Mouse (Mus musculus): ENCODE data around the gene Rpl6. TPM values are rescaled to one million over a fixed set of nuclear protein-coding genes. Genes with fewer than 3 reads are reported as not detected.
"Not testable (repeated sequence)": the region's sequence is repeated elsewhere in the genome, so short reads cannot be mapped to it uniquely, and the experiment has no call there.

The Rpl6 gene
- polyA plus RNA-seq, 1 experiment from 2014 or later = 505 TPM

DNA sequence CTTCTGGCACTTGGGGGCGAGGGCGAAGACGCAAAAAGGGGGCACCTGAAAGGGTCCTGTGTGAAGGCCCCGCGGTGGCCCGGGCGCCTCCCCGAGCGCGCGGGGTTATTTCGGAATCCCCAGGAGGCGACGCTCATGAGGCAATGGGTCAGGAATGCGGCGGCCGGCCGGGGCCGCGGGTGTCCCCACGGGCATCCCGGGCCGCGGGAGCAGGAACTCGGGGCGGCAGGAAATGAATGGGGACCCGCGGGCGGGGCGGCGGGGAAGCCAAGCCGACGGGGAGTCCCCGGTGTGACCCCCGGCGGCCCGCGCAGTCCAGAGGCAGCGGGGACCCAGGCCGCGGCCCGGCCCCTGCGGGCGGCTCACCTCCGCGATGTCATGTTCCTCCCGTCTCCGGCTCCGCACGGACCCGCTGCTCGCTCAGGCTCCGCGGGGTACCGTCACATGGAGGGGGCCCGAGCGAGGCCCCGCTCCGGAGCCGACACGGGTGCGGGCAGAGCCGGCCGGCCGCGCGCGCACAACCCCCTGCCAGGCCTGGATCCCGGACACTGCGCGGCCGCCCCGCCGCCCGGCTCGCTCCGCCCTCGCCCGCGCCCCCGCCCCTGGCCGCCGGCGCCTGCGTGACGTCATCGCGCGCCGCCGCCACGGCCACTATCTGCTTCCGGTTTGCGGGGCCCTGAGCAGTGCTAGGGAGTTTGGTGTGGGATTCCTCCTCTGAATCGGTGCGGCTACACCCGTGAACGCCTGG lies 13.3 kb upstream of the Rpl6 start, which contains the start of gene Ptpn11:
Ptpn11 (minus strand) TSS at position 562 of the 748 bp plus-strand sequence.
- Histone ChIP-seq H3K36me3 (ENCODE audit: control insufficient read depth, insufficient read depth, low read length) (no peaks in the 10 kb centered on the region), H3K4me2 (ENCODE audit: low read length) (peak within 1 kb of the TSS; percentile 84), H3K9me3 (replicated peaks; ENCODE audit: control insufficient read depth, low read length) (no peaks in the 10 kb centered on the region), H3K4me1 (ENCODE audit: control insufficient read depth, insufficient read depth, low read length) (peaks cover 11% of the 10 kb centered on the region), H3K9ac (ENCODE audit: low read length) (peak within 1 kb of the TSS; percentile 91), H3K27me3 (replicated peaks; ENCODE audit: control insufficient read depth, insufficient read depth, low read length) (no peaks in the 10 kb centered on the region), H3K27ac (ENCODE audit: low read depth, low read length) (peak within 1 kb of the TSS; percentile 71), H3K4me3 (ENCODE audit: low read depth, low read length) (peak within 1 kb of the TSS; percentile 93)
- 1% methylated on average over 68 of the region's 98 CpGs for WGBS
- ATAC-seq = peak; percentile 97
- DNase-seq (ENCODE audit: low spot score) = peak; percentile 85

DNA sequence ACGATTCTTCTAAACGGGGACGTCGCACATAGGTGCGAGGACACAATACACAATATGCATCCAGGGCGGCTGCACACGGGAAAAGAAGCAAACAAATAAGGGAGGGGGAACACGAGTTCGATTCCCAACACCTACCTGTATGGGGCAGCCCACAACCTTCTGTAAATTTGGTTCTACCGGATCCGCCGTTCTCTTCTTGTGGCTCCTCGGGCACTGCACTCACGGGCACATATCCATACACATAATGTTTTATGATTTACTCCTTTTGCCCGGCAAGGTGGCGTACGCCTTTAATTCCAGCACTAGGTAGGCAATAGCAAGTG lies 12.7 kb upstream of the Rpl6 start:
- Histone ChIP-seq H3K4me3 (ENCODE audit: low read depth, low read length) (peak overlapping the region; percentile 93), H3K27ac (ENCODE audit: low read depth, low read length) (peak overlapping the region; percentile 71), H3K9me3 (replicated peaks; ENCODE audit: control insufficient read depth, low read length) (no peaks in the 10 kb centered on the region), H3K4me1 (ENCODE audit: control insufficient read depth, insufficient read depth, low read length) (peaks cover 11% of the 10 kb centered on the region), H3K4me2 (ENCODE audit: low read length) (peak overlapping the region; percentile 84), H3K36me3 (ENCODE audit: control insufficient read depth, insufficient read depth, low read length) (no peaks in the 10 kb centered on the region), H3K27me3 (replicated peaks; ENCODE audit: control insufficient read depth, insufficient read depth, low read length) (no peaks in the 10 kb centered on the region), H3K9ac (ENCODE audit: low read length) (peak overlapping the region; percentile 91)
- ATAC-seq = peak; percentile 63
- no peak for DNase-seq (ENCODE audit: low spot score)
- WGBS = 11% methylated on average over 17 of the region's 17 CpGs

DNA sequence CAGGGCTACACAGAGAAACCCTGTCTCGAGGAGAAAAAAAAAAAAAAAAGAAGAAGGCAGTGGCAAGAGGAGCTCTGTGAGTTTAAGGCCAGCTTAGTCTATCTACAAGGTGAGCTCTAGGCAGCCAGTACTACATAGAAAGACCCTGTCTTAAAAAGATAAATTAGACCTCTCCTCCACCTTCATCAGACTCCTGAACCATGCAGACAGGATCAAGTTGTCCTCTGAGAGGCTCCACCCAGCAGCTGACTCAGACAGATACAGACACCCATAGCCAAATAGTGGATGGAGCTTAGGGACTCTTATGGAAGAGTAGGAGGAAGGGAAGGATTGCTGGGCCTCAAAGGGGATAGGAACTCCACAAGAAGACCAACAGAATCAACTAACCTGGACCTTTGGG lies 10.1 kb upstream of the Rpl6 start:
- Histone ChIP-seq H3K36me3 (ENCODE audit: control insufficient read depth, insufficient read depth, low read length) (no peaks in the 10 kb centered on the region), H3K27me3 (replicated peaks; ENCODE audit: control insufficient read depth, insufficient read depth, low read length) (no peaks in the 10 kb centered on the region), H3K27ac (ENCODE audit: low read depth, low read length) (no peak overlapping the region), H3K9me3 (replicated peaks; ENCODE audit: control insufficient read depth, low read length) (no peaks in the 10 kb centered on the region), H3K4me2 (ENCODE audit: low read length) (no peak overlapping the region), H3K4me1 (ENCODE audit: control insufficient read depth, insufficient read depth, low read length) (peaks cover 7% of the 10 kb centered on the region), H3K9ac (ENCODE audit: low read length) (no peak overlapping the region), H3K4me3 (ENCODE audit: low read depth, low read length) (no peak overlapping the region)
- 7% methylated on average over 1 of the region's 1 CpGs for WGBS
- DNase-seq (ENCODE audit: low spot score) = no peak
- ATAC-seq = no peak

DNA sequence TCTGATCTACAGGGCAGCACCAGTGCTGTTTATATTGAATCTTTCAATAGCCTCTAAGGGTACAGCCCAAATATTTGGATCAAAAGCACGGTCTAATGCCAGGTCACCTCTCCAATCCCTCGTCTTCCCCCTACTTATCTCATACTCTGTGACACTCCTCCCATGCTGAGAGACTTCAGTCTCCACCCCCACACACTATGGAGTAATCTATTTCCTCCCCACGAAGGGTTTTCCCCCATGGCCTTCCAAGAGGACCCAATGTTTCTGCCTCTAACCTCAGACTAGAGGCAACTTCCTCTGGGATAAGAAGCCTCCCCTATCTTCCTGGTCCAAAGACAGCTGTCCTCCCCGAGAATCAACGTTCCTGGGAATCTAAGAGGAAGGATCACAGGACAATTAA lies 7.5 kb upstream of the Rpl6 start:
- no peak overlapping the region for H3K27ac ChIP-seq (ENCODE audit: low read depth, low read length)
- DNase-seq (ENCODE audit: low spot score) = no peak
- no peaks in the 10 kb centered on the region for H3K27me3 ChIP-seq (replicated peaks; ENCODE audit: control insufficient read depth, insufficient read depth, low read length)
- no peak overlapping the region for H3K9ac ChIP-seq (ENCODE audit: low read length)
- 55% methylated on average over 5 of the region's 5 CpGs for WGBS
- no peaks in the 10 kb centered on the region for H3K36me3 ChIP-seq (ENCODE audit: control insufficient read depth, insufficient read depth, low read length)
- no peaks in the 10 kb centered on the region for H3K9me3 ChIP-seq (replicated peaks; ENCODE audit: control insufficient read depth, low read length)
- ATAC-seq = no peak
- H3K4me3 ChIP-seq (ENCODE audit: low read depth, low read length) = no peak overlapping the region
- no peak overlapping the region for H3K4me2 ChIP-seq (ENCODE audit: low read length)
- H3K4me1 ChIP-seq (ENCODE audit: control insufficient read depth, insufficient read depth, low read length) = no peaks in the 10 kb centered on the region

DNA sequence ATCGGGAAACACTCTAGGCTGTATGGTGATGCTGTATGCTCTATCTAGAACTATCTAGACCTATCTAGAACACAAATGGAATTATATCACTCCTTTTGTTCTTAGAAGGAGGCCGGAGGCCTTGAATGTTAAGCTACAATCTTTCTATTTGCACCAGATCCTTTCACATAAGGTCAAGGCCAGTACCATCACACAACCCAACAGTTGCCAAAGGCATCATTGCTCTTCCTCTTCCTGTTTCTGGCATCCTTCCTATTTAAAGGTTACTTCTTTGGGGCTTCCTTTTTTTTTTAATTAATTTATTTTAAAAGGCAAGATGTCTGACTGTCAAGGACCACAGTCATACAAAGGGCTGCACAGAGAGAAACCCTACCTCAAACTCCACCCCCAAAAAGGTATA lies 6.9 kb upstream of the Rpl6 start:
- Histone ChIP-seq H3K4me2 (ENCODE audit: low read length) (no peak overlapping the region), H3K9ac (ENCODE audit: low read length) (no peak overlapping the region), H3K27me3 (replicated peaks; ENCODE audit: control insufficient read depth, insufficient read depth, low read length) (no peaks in the 10 kb centered on the region), H3K36me3 (ENCODE audit: control insufficient read depth, insufficient read depth, low read length) (no peaks in the 10 kb centered on the region), H3K27ac (ENCODE audit: low read depth, low read length) (no peak overlapping the region), H3K4me3 (ENCODE audit: low read depth, low read length) (no peak overlapping the region), H3K9me3 (replicated peaks; ENCODE audit: control insufficient read depth, low read length) (no peaks in the 10 kb centered on the region), H3K4me1 (ENCODE audit: control insufficient read depth, insufficient read depth, low read length) (no peaks in the 10 kb centered on the region)
- no peak for DNase-seq (ENCODE audit: low spot score)
- no peak for ATAC-seq
- 80% methylated on average over 2 of the region's 2 CpGs for WGBS

DNA sequence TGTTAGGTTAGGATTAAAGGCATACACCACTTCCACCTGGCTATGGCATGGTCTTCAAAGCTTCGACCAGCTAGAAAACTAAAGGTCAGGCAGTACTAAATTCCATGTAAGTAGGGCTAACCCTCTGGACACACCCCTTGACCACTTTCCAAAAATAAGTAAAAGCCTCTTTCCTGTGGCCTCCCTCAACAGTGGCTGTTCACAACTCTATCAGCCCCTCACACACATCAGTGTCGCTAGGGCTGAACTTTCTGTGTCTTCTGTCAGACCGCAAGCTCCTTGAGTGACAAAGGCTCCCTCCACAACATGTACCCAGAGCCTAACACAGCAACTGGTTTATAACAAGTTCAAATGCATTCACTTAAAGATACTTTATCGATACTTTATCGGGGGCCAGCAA lies 5.9 kb upstream of the Rpl6 start:
- H3K9me3 ChIP-seq (replicated peaks; ENCODE audit: control insufficient read depth, low read length) = no peaks in the 10 kb centered on the region
- 86% methylated on average over 5 of the region's 5 CpGs for WGBS
- H3K36me3 ChIP-seq (ENCODE audit: control insufficient read depth, insufficient read depth, low read length) = no peaks in the 10 kb centered on the region
- H3K4me3 ChIP-seq (ENCODE audit: low read depth, low read length) = no peak overlapping the region
- no peak overlapping the region for H3K4me2 ChIP-seq (ENCODE audit: low read length)
- no peak overlapping the region for H3K9ac ChIP-seq (ENCODE audit: low read length)
- H3K27me3 ChIP-seq (replicated peaks; ENCODE audit: control insufficient read depth, insufficient read depth, low read length) = no peaks in the 10 kb centered on the region
- H3K27ac ChIP-seq (ENCODE audit: low read depth, low read length) = no peak overlapping the region
- DNase-seq (ENCODE audit: low spot score) (no peak), ATAC-seq (no peak)
- H3K4me1 ChIP-seq (ENCODE audit: control insufficient read depth, insufficient read depth, low read length) = no peaks in the 10 kb centered on the region

DNA sequence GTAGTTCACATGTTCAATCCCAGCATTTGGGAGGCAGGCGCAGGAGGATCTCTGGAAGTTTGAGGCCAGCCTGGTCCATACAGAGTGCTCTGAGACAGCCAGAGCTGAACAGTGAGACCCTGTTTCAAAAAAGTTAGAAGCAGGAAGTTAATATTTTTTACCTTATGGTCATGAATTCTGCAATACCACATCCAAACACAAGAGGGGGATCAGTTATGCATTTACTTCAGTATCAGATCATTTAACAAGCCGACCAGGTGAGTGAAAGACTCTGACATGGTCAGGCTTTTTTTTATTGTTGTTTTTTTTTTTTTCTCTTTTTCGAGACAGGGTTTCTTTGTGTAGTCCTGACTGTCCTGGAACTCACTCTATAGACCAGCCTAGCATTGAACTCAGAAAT lies 2.5 kb upstream of the Rpl6 start:
- Histone ChIP-seq H3K27ac (ENCODE audit: low read depth, low read length) (no peak overlapping the region), H3K9ac (ENCODE audit: low read length) (no peak overlapping the region), H3K4me3 (ENCODE audit: low read depth, low read length) (no peak overlapping the region), H3K4me2 (ENCODE audit: low read length) (no peak overlapping the region), H3K4me1 (ENCODE audit: control insufficient read depth, insufficient read depth, low read length) (peaks cover 8% of the 10 kb centered on the region), H3K9me3 (replicated peaks; ENCODE audit: control insufficient read depth, low read length) (no peaks in the 10 kb centered on the region), H3K36me3 (ENCODE audit: control insufficient read depth, insufficient read depth, low read length) (peaks cover 13% of the 10 kb centered on the region), H3K27me3 (replicated peaks; ENCODE audit: control insufficient read depth, insufficient read depth, low read length) (no peaks in the 10 kb centered on the region)
- DNase-seq (ENCODE audit: low spot score) (peak; percentile 71), ATAC-seq (no peak)
- 45% methylated on average over 3 of the region's 3 CpGs for WGBS

DNA sequence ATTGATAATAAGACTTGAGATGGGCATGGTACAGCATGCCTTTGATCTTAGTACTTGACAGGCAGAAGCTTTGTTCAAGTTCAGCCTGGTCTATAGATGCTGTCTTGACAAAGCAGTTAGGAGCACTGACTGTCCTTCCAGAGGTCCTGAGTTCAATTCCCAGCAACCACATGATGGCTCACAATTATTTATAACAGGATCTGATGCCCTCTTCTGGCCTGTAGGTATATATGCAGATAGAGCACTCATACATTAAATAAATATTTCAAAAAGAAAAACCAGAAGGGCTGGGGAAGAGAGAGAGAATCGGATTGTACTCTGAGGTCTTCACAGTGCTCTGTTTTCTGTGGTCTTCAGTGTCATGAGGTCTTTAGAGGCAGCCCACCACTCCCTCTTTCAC lies 1.8 kb upstream of the Rpl6 start:
- no peaks in the 10 kb centered on the region for H3K27me3 ChIP-seq (replicated peaks; ENCODE audit: control insufficient read depth, insufficient read depth, low read length)
- H3K36me3 ChIP-seq (ENCODE audit: control insufficient read depth, insufficient read depth, low read length) = peaks cover 20% of the 10 kb centered on the region
- WGBS = 93% methylated on average over 1 of the region's 1 CpGs
- ATAC-seq = no peak
- peaks cover 8% of the 10 kb centered on the region for H3K4me1 ChIP-seq (ENCODE audit: control insufficient read depth, insufficient read depth, low read length)
- H3K9me3 ChIP-seq (replicated peaks; ENCODE audit: control insufficient read depth, low read length) = no peaks in the 10 kb centered on the region
- no peak overlapping the region for H3K27ac ChIP-seq (ENCODE audit: low read depth, low read length)
- no peak overlapping the region for H3K4me3 ChIP-seq (ENCODE audit: low read depth, low read length)
- no peak overlapping the region for H3K4me2 ChIP-seq (ENCODE audit: low read length)
- no peak overlapping the region for H3K9ac ChIP-seq (ENCODE audit: low read length)
- no peak for DNase-seq (ENCODE audit: low spot score)

DNA sequence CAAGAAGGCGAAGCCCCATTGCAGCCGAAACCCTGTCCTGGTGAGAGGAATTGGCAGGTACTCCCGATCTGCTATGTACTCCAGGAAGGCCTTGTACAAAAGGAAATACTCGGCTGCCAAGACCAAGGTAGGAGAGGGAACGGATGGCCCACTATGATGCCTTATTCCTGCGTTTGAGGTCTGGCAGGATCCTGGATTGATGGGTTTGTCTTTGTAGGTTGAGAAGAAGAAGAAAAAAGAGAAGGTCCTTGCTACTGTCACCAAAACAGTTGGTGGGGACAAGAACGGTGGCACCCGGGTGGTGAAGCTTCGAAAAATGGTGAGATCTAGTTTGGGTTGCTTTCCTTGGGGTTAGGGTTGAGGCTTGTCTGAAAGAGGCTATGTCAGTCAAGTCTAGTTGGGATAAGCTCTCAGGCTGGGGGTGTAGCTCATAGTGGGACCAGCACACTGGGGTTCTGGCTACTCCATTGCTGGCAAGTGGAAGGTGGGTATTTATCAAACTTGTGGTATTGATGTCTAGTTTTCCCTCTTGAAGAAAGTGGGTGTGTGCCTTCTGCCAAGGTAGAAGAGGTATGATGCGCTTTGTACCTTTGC lies 1.4 kb downstream of the Rpl6 start:
- H3K4me1 ChIP-seq (ENCODE audit: control insufficient read depth, insufficient read depth, low read length); H3K27me3 ChIP-seq (replicated peaks; ENCODE audit: control insufficient read depth, insufficient read depth, low read length); H3K9me3 ChIP-seq (replicated peaks; ENCODE audit: control insufficient read depth, low read length); DNase-seq (ENCODE audit: low spot score); ATAC-seq; H3K27ac ChIP-seq (ENCODE audit: low read depth, low read length): not testable (repeated sequence)
- Histone ChIP-seq H3K36me3 (ENCODE audit: control insufficient read depth, insufficient read depth, low read length) (peaks cover 52% of the 10 kb centered on the region), H3K4me2 (ENCODE audit: low read length) (peak overlapping the region; percentile 78), H3K9ac (ENCODE audit: low read length) (peak overlapping the region; percentile 98), H3K4me3 (ENCODE audit: low read depth, low read length) (peak overlapping the region; percentile 94)
- WGBS = 74% methylated on average over 8 of the region's 10 CpGs
